Mouse (Mus musculus) lung, postnatal 14 days (tissue): ENCODE measurements around the gene 4930412O13Rik.

Experiments used
- DNase-seq: peaks from one replicate; pipeline ENCODE4 v3.0.0; 2021

Gene 4930412O13Rik

DNA sequence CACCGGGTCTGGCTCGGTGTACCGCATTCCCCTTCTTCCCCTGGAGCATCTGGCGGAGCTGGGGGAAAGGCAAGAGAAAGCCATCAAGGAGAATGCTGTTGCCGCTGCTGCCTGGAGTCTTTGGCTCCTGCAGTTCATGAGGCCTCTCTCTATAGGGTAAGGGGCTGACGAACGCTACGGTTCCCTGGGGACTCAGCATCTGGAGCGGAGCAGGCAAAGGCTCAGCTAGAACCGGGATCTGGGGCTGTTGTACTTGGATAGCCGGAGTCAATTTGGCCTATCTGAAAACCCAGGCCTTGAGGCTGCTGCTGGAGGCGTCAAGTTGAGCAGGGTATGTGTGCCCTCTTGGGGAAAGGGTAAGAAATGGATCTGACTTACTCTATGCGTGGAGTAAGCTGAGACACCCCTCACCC, 565 bp downstream of the 4930412O13Rik start:
- no peak for DNase-seq

DNA sequence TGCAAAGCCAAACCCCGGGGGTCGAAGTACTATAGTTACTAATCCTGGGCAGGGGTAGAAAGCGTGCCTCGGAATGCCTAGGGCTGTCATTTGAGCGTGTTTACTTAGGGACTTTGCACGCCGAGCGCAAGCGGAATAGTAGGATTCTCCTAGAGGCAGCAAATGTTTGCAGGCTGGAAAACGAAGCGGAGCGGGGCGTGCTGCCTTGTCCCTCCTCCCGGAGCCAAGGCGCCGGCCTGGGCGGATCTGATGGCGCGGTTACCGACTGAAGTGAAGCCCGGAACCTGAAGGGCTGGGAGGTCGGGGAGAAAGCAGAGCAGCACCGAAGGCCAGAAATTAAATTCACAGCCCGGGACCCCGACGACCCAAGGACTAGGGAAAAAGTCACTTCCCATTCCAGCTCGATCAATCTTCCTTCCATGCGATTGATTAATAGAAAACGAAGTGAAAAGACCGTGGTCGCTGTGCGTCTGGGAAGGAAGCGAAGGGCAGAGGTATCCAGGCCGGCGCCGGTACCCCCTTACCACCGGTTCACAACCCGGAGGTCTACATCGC, 1.4 kb downstream of the 4930412O13Rik start:
- peak; percentile 53 for DNase-seq

DNA sequence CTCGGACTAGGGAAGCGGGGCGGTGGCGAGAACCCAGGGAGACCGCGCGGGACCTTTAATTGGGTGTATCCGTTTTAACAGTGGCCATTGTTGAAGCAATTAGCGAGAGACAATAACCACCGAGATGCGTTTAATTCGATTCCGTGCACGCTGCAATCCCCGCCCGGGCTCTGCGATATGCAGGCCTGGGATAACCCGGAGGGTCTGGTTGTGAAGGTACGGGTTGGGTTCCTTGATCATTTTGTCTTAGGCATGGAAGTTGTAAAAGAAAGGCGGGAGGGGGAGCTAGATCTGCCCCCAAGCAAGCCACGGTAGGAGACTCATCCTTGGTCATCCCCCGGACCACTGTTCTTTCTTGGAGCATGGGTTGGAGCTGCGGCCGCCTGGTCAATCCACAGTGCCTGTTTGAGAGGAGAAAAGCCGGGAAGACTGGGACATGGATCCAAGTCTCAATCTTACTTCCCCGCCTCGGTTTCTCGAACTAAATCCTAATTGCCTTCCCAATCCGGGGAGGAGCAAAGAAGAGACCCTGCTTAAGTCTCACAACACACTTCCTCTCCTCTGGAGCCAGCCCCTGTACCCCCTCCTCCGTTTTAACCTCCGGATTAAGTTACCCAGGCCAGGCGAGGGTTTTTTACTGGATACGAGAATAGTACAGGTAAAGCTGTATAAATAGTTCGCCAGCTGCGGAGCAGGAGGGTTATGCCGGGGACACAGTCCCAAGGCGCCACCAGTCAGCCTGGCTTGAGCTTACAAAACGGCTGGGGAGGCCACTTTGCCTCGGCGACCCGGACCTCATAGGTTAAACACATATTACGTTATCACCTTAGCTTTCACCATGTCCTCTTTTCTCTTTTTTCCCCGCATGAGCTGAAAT, 2.1 kb downstream of the 4930412O13Rik start:
- no peak for DNase-seq

DNA sequence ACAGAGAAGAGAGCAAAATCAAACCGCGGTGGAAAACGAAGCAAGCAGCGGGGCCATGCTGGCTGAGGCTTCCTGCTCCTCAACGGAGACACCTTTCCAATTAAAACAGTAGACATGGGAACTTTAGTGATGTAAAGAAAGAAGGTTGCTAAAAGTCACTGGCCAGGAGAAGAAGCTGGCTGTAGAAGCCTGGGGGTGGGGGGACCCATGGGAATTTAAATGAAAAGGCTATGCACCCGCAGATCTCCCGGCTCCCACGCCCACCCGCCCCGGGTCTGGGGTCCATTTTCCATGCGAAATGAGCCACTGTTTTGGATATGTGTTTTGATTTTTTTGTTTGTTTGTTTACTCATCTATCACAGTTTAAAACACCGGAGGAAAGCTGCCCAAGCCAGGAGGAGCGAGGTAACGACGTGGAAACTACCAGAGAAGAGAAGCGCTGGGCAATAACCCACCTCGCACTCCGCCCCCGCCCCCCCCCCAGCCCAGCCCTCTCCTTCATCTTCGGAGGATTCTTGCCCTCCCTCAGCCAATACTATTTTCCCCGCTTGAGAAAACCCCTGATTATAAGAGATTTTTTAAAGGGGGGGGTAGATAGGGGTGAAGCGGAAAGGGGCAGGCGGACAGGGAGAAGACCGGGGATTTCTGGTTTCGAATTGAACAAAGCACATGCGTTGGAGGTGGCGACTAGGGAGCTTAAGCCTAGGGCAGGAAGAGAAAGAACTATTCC, 2.9 kb downstream of the 4930412O13Rik start:
- no peak for DNase-seq

DNA sequence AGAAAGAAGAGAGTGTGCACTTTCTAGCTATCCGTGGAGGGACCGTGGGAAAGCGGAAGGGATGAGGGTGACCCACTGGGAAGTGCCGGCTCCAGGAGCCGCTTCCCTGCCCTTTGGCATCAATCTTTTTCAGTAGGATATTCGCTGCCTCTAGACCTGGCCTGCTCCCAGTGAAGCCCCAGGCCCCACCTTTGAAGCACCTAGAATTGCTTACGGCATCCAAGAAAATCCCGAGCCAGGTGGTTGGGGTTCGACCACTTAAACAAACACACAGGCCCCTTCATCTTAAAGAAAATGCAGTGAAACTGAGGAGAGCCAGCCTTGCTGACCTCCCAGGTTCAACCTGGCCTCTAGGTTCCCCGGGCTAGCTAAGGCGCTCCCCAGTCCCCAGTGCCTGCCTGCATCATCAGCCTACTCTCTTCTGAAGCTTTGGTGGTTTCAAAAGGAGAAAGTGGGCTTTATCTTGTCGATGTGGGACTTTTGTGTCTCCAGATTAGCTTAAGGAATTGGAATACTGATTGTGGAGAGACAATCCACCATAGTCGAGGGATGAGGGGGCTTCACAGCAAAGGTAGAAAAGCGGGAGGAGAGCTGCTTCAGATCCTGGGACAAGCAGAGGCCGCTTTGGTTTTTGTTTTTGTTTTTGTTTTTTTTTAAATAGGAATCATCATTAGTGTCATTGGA, 3.6 kb downstream of the 4930412O13Rik start:
- no peak for DNase-seq

DNA sequence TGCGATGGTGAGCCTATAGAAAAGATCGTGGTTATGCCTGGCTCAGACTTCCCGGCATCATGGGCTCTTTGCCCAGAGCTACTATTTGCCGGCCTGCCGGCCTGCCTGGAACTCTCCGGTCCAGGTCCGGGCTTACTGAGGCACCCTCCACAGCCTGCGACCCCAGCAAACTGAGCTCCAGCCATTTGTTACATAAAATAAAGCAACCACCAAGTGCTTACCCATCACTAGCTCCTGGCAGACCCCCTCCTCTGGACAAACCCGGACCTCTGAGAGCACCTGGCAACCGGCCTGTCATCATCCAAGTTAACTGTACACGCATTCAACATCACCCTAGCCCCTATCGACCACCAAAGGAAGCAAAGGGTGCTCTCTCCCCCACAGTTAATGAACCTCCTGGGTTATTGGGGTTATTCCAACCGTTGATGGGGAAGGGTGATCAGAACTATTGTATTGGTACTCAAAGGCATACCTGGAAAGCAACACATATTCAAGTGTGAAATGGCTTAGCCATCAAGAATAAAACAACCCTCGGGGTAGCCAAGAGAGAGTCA, 4.2 kb downstream of the 4930412O13Rik start:
- no peak for DNase-seq

DNA sequence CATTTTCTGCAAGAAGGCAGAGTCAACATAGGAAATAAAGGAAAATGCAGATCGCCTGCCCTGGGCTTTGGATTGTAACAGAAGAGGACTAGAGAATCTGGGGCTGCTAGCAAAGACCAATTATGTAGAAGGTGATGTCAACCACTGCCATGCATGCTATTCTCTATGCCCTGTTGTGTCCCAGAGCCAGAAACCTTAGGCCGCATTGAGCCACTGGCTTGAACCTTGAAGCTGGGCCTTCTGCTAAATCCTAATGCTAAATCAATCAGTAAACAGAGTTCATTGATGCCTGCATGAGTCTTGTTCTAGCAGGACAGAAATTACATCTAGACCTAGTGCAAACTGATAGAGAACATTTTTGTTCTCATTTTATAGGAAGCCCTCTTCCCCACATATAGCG, 5.0 kb downstream of the 4930412O13Rik start:
- DNase-seq: no peak

DNA sequence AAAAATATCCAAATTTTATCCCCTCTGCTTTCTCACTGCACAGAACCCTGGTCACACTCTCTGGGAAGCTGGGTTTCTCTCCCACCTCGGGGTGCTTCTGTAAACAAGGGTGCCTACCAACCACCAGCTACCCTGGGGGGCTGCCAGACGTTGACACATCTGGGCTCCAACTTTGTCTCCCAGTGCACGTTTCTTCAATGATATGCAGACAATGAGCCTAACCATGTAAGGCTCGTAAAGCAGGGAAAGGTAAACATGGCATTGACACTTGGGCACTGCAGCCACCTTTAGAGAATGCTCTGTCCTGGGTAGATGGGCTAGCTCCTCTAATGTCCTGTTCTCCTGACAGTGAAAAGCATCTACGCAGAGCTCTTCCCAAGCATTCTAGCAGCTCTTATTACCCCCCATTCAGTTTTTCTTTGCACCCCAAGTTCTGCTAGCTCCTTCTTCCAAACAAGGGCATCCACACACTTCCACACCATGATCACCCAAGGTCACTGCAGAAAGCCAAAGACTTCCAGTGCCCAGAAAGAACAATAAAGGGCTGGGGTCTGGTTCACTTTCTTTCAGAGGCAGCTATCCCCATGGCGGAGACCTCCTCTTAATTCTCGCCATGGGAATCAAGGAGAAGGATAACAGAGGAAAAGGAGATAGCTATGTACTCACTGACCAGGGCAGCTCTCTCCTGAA, 6.0 kb downstream of the 4930412O13Rik start:
- no peak for DNase-seq

DNA sequence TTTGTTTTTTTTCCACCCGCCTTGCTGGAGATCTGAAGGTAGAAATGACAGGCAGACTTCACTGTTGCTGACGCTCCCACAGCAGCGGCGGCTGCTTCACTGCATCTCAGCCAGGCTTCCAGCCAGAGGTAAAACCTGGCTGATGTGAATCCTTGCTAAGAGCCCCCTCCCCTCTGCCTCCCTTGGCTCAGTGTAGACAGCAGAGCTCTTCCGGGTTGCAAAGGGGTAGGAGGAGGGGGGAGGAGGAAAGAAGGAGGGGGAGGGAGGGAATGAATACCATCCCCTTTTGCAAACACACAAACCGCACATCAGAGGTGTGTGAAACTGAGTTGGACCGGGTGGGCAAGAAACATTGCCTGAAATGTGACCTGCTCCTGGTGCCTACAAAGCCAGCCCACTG, 6.6 kb downstream of the 4930412O13Rik start:
- DNase-seq: no peak

DNA sequence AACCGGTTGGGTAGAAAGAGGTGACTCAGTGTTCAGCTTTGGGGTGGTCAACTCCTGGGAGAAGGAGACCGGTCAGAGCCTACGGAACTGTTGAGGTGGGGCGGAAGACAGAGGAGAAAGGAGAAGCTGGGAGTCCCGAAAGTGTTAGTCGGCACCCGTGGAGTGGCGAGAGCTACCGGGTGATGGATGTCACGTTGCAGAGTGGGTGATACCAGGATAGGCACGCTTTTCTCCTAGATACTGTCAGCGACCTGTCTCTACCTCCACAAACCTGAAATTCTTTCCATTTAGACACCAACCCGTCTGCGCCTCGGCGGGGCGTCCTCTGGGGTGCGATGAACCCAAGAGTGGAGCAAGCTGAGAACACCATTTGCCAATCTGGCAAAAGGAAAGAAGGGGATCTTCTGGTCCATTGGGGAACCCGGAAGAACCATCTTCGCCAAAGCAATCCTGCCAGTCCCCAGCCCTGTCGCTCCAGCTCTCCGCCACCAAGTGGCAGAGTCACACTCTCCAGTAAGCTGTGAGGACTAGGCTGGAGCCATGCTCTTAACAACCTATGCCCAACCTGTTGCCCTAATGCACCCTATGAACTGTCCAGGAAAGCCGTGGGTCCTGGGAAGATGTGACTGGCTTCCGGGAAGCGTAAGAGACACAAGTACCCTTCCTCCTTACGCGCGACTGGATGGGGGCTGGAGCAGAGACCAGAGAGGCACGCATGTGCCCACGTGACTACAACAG, 8.0 kb downstream of the 4930412O13Rik start, which contains the start of gene 9230102O04Rik:
TSS of gene 9230102O04Rik (minus strand) at position 628 of the 738 bp plus-strand sequence.
- DNase-seq: no peak

DNA sequence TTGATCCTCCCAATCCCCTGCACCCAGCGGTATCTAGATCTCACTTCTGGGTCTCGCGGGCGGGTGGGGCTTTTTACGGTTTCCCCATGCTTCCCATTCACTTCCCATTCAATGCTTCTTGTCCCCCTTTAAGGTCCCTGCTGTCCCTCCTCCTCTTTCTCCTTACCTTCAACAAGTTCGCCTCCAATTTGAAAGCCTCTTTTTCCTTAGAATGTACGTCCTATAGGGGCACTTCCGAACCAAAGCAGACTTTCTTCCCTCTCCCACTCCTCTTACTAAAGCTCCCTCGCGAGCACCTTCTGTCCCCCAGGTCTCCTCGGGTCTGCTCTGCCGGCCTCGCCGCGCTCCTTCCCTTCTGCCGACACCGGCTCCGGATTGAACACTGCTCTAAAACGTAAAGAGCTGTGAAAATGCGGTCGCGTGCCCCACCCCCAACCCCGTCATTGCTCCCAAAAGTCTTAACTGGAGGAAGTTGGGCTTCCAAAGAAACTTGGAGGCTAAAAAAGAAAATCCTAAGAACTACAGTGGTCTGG, 8.7 kb downstream of the 4930412O13Rik start, which contains the start of gene Gata3:
TSS of gene Gata3 (minus strand) at position 384 of the 533 bp plus-strand sequence.
- no peak for DNase-seq

DNA sequence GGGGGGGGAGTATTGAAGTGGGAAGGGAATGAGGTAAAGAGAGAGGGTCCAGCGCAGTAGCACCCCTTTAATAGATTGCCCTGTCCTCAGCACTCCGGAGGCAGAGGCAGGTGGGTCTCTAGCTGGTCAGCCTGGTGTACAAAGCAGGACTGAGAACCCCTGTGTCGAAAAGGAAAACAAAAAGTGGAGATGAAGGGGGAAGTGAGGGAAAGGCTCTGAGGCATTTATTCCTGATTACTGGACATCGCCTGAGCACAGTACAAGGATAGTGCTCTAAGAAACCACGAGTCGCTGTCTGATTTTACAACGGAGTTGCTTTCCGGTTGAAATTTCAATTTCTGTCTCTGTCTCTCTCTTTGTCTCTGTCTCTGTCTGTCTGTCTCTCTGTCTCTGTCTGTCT, 9.2 kb downstream of the 4930412O13Rik start:
- DNase-seq: no peak

DNA sequence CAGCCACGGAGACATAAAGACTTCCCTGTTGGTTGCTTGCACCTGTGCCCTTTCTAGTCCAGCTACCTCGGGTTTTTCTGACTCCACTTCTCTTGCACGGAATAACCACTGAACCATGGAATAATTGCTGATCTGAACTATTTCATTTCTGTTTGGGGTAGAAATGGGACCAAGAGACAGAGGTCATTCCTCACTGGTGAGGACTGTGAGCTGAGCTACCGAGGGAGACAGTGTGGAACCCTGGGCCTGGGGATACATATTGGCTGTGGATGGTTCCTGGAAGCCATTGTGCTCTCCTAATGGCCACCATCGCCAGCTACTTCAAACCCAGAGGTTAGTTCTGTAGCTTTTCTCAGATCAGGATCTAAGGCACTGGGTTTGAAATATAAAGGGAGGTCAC, 9.9 kb downstream of the 4930412O13Rik start:
- DNase-seq: no peak

DNA sequence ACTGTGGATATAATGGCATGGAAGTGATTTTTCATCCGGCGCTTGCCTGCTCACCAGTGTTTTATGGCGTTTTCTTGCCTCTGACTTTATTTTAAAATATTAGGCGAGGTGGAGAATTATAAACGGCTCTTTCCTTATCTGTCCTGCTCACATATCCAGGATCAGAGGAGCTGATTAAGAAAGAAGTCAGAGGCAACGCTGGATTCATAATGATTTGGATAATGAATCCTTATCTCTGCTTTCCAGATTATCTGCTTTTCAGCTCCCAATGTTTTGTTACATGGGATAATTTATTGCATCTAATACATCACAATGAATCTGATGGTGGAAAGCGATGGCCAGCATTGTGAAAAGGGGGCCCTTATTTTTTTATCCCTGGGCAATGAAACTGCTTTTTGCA, 11.5 kb downstream of the 4930412O13Rik start:
- DNase-seq: no peak

DNA sequence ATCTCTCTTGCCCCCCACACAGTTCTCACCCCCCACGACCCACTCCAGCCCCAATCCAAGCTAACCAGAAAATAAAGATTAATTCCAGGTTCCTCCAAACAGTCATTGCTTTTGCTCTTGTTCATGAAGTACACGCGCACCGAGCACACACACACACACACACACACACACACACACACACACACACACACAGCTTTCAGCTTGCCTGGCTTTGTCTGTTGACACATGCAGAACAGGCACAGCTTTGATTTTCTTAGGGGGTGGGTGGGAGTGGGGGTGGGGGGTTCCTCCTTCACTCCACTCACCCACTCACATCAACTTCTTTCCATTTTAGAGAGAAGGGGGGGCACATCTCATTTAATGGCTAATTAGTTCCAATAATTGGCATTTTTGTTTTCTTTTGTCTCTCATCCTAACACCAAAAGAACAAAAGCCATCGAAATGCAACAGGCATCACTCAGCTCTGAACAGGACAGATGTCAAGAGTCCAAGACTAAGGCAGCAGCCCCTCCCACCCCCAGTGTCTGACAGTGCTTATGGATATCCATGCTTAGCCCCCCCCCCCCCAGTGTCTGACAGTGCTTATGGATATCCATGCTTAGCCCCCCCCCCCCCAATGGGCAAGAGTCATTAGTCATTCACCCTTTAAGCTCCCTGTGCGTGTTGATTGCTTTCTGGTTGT, 12.4 kb downstream of the 4930412O13Rik start:
- DNase-seq: no peak

DNA sequence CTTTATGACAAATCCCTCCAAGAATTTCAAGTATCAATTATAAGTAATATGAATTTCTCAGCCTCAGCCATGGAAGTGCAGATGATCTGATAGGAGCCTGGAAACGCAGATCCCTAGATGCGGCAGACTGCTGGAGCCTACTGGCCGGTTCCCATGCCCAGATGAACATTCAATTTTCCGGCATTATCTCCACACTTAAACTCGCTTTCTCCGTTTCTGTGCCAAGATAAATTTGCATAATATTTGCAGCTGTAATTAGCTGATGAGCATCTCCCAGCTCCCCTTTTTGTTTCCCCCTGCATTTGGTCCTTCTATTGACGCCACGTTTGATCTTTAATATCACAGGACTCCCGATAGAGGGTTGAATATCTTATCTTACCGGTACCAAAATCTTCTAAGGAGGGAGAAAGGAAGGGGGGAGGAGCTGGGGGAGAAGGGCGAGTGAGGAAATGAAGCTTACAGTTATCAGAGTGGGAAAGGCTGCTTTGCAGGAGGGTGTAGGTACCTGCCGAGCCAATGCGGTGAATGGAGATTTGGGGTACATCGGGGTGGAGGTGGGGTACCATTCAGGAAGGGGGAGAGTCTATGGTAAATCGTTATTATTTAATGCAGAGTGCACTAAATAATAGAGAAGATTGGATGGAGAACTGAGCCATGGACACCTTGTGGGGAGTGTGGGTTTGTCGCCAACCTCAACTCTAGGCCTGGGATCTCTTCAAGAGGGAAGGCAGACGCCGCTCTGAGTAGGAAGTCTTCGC, 14.0 kb downstream of the 4930412O13Rik start:
- DNase-seq: no peak

DNA sequence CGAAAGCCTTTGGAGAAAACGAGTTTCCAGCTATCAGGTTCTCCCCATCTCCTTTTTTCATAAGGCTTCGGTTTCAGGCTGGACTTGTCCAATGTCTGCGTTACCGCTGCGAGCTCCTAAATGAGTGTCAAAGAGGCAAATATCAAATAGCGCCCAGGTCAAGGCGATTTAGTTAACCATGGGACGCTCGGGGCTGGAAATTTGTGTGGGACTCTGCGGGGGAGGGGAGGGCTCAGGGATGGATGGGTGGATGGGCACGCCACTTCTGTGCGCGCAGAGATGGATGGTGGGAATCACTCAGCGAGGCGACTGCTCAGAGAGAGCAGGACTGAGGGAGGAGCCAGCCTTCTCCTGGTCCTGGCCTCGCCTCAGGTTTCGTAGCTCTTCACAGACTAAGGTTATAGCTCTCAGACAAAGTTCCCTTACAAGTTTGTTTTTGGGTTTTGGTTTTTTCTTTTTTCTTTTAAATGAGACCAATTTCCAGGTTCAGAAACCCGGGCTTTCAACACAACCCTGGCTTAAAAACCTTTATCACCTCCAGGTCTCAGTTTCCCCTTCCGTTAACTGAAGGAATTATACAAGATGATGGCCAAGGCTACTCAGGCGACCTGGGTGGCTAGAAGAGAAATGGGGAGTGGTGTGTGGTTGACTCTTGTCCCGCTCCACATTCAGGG, 15.2 kb downstream of the 4930412O13Rik start:
- DNase-seq: no peak

DNA sequence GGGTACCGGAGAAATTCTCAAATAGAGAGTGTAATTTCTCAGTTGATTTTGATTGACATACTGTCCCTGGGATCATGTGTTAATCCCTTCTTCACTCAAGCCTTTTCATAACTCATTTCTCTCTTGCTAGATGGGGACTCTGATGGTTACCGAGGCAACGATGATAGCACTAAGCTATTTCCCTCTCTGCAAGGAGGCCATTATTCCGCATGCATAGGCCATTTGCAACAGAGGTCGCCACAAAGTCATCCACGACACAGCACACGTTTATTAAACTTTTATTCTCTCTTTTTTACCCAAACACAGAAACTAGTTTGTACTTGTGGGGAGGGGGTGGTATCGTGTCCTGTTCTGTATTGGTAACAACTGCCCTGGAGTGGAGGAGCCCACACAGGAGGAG, 16.8 kb downstream of the 4930412O13Rik start:
- no peak for DNase-seq
